Mouse (Mus musculus) heart, postnatal 0 days (tissue): ENCODE results near the gene Hinfp.

Experiments
- CTCF ChIP-seq: IDR thresholded peaks from 2 replicates; pipeline ENCODE4 v1.5.1; 2016; ENCODE audit warnings: antibody characterized with exemption, control low read depth, low read depth
- EP300 ChIP-seq: IDR thresholded peaks from 2 replicates; pipeline ENCODE4 v1.6.1; 2016; ENCODE audit warnings: antibody characterized with exemption, low read depth

GRCm38 (mm10) chr9:44313476-44314256 is 8.2 kb upstream of the Hinfp start:
- TF ChIP-seq CTCF (no peak), EP300 (no peak)
